Mouse (Mus musculus) lung, embryonic 16.5 days (tissue): ENCODE measurements around the gene C1galt1c1. TPM values are rescaled to one million over a fixed set of nuclear protein-coding genes. Genes with fewer than 3 reads are reported as not detected.

Source experiments
- ATAC-seq: fragments of 200-750 bp; cut with Nextera tagmentation; 2 replicates; pipeline ENCODE4 v1.8.0; 2017; ENCODE audit warnings: low read depth, mild to moderate bottlenecking, moderate library complexity
- H3K27ac ChIP-seq: fragments of 300-500 bp; sonication (generic); 2 replicates; pipeline ENCODE4 v1.5.1; 2014; ENCODE audit warnings: mild to moderate bottlenecking, control low read depth, low read length
- H3K27me3 ChIP-seq: fragments of 300-500 bp; sonication (generic); 2 replicates; pipeline ENCODE4 v1.6.1; 2014; ENCODE audit warnings: low read depth, low read length, mixed read lengths; ENCODE audit not compliant: control insufficient read depth, insufficient read depth
- H3K36me3 ChIP-seq: fragments of 300-500 bp; sonication (generic); 2 replicates; pipeline ENCODE4 v1.6.1; 2014; ENCODE audit warnings: low read length; ENCODE audit not compliant: control insufficient read depth, insufficient read depth
- H3K4me1 ChIP-seq: fragments of 300-500 bp; sonication (generic); replicated peaks from 2 replicates; pipeline ENCODE4 v1.6.1; 2014; ENCODE audit warnings: low read length, mixed read lengths; ENCODE audit not compliant: control insufficient read depth, insufficient read depth
- H3K4me2 ChIP-seq: fragments of 300-500 bp; sonication (generic); 2 replicates; pipeline ENCODE4 v1.6.1; 2014; ENCODE audit warnings: low read depth, low read length, control low read depth
- H3K4me3 ChIP-seq: fragments of 300-500 bp; sonication (generic); 2 replicates; pipeline ENCODE4 v1.5.1; 2014; ENCODE audit warnings: mild to moderate bottlenecking, low read length, control low read depth
- H3K9ac ChIP-seq: fragments of 300-500 bp; sonication (generic); 2 replicates; pipeline ENCODE4 v1.6.1; 2014; ENCODE audit warnings: low read length, control low read depth
- H3K9me3 ChIP-seq: fragments of 300-500 bp; sonication (generic); 2 replicates; pipeline ENCODE4 v1.6.1; 2016; ENCODE audit warnings: low read length; ENCODE audit not compliant: control insufficient read depth
- WGBS: fragments of 180-500 bp; shearing (Covaris S2); extraction: QIAGEN DNeasy Blood & Tissue Kit; methylation state at CpG from one replicate; pipeline ENCODE4 v1.1.7; 2014; 5-methylcytosine and 5-hydroxymethylcytosine counted together
- polyA plus RNA-seq: library from polyadenylated mRNA; unstranded; fragments of >200 nt; fragmentation: Nextera tagmentation; extraction: Ambion mirVana; gene quantifications from 2 replicates; pipeline ENCODE4 v1.2.1, GENCODE M21; 2015

The C1galt1c1 gene
- polyA plus RNA-seq, 1 experiment from 2014 or later: 34.3 TPM

DNA sequence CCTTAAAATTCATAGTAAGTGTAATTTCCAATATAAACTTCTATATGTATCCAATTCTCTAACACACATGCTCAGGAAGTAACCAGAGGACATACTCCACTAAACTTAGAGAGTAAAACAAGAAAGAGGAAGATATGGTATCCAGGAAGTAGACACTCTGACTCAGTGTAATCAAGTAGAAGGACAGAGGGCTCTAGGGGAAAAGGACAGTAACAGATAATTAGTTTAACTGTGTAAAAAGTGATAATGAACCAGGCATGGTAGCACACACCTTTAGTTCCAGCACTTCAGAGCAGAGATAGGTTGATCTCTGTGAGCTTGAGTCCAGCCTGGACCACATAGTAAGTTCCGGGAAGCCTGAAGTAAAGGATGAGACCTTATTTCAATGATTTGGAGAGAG, 53.7 kb downstream of the C1galt1c1 start:
- Histone ChIP-seq H3K4me1 (no peaks in the 10 kb centered on the region), H3K9ac (no peak overlapping the region), H3K9me3 (no peaks in the 10 kb centered on the region), H3K36me3 (no peaks in the 10 kb centered on the region), H3K27me3 (no peaks in the 10 kb centered on the region), H3K27ac (no peak overlapping the region), H3K4me2 (no peak overlapping the region), H3K4me3 (no peak overlapping the region)
- ATAC-seq: no peak
- WGBS: 94% methylated on average over 1 of the region's 1 CpGs

Other genes starting within 250 kb of the C1galt1c1 start
- 167 and 170 TPM in 2 replicates for gene Lamp2, start 178.6 kb downstream of the C1galt1c1 start, polyA plus RNA-seq
- 22.2 and 24.7 TPM in 2 replicates for gene Cul4b, start 58.9 kb downstream of the C1galt1c1 start, polyA plus RNA-seq
- gene Mcts1, start 34.5 kb downstream of the C1galt1c1 start, polyA plus RNA-seq: 92.9 and 95.7 TPM in 2 replicates
- gene 6030498E09Rik, start 137.6 kb upstream of the C1galt1c1 start, polyA plus RNA-seq: 0.11 TPM in 1 of 2 replicates, not detected in the other